Mouse (Mus musculus): Measurements from ENCODE around the gene Pde2a. TPM values are rescaled to one million over a fixed set of nuclear protein-coding genes. Genes with fewer than 3 reads are reported as not detected.
A peak's percentile ranks its signal among the peaks of the same experiment; 100 is the strongest.

The Pde2a gene
- polyA plus RNA-seq, 1 experiment, result 25.1 TPM

DNA sequence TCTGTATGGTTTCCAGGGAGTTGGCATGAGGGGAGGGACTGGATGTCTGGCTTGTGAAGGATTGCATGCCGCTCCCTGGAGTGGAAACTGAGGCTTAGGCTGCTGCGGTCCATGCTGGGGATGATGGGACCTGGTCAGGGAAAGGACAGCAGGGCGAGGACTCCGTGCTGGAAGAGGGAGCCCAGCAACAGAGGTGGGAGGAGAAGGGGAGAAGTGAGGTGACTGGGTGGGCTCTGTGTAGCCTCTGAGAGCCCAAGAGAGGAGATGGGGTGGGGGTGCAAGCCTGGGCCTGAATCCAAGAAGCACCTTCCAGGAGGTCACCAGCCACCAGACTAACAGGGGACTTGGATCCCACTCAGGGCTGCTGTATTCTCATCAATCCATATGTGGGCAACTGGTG, 34.8 kb downstream of the Pde2a start:
- no peak for DNase-seq (ENCODE audit: low read depth)
- TF ChIP-seq CTCF (IDR thresholded peaks at IDR 0.05; ENCODE audit: borderline replicate concordance, extremely low read depth, insufficient read depth, insufficient read length), result no peak
- no peak for TF ChIP-seq POLR2A (IDR thresholded peaks at IDR 0.05; ENCODE audit: borderline replicate concordance, extremely low read depth, insufficient read depth, insufficient read length, poor library complexity, severe bottlenecking)

DNA sequence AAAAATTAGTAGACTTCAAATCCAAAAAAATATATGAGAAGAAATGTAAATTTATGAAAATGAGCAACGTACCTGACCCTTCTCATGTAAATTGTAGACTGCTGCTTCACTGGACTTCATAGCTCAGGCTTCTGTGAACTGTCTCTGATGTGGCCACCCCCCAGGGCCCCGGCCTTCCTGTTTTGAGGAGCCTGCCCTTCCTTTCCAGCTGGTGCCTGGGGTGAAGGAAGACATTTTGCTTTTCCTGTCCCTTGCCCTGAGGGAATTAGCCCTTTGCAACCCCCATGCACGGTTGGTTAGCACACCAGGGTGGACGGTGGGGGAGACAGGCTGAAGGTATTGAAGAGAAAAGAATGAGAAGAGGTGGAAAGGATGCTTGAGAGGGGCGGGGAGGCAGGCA, 35.3 kb downstream of the Pde2a start:
- TF ChIP-seq CTCF (IDR thresholded peaks at IDR 0.05; ENCODE audit: borderline replicate concordance, extremely low read depth, insufficient read depth, insufficient read length) (no peak), POLR2A (IDR thresholded peaks at IDR 0.05; ENCODE audit: borderline replicate concordance, extremely low read depth, insufficient read depth, insufficient read length, poor library complexity, severe bottlenecking) (no peak)
- DNase-seq (ENCODE audit: low read depth), result no peak

DNA sequence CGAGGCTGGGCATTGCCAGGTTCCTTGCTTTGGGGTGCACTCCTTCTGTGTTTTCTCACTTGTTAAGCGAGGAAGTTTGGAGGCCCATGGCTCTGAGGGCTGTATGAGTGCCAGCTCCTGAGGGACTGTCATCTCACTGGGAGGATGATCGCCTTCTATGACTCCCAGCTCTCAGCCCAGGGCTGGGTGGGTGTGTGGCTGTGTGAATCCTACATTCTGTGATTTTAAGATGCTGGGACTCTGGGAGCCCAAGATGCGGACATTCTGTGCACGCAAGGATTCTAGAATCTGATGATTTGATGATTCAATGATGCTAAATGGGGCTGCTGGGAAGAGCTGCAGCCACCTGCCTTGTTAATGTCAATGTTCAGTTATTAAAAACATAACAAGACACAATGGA, 35.8 kb downstream of the Pde2a start:
- no peak for DNase-seq (ENCODE audit: low read depth)
- TF ChIP-seq POLR2A (IDR thresholded peaks at IDR 0.05; ENCODE audit: borderline replicate concordance, extremely low read depth, insufficient read depth, insufficient read length, poor library complexity, severe bottlenecking) (no peak), CTCF (IDR thresholded peaks at IDR 0.05; ENCODE audit: borderline replicate concordance, extremely low read depth, insufficient read depth, insufficient read length) (no peak)

DNA sequence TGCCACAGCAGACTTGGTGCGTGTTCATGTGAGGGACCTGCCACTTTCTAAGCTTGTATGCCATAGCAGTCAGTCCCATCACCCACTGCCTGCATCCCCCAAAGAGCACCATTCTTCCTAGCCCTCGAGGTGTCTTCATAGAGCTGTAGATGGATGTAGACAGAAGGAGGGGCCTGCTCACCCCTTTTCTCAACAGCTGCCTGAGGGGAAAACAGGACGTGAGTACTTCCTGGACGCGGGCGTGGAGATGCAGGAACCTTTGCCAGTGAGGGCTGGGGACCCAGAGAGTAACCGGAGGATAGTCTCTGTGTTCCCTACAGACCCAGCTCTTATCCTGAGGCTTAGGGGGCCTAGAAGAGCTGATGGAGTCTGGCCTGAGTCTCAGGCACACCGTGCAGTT, 36.3 kb downstream of the Pde2a start:
- TF ChIP-seq CTCF (IDR thresholded peaks at IDR 0.05; ENCODE audit: borderline replicate concordance, extremely low read depth, insufficient read depth, insufficient read length) (no peak), POLR2A (IDR thresholded peaks at IDR 0.05; ENCODE audit: borderline replicate concordance, extremely low read depth, insufficient read depth, insufficient read length, poor library complexity, severe bottlenecking) (no peak)
- DNase-seq (ENCODE audit: low read depth), result no peak

DNA sequence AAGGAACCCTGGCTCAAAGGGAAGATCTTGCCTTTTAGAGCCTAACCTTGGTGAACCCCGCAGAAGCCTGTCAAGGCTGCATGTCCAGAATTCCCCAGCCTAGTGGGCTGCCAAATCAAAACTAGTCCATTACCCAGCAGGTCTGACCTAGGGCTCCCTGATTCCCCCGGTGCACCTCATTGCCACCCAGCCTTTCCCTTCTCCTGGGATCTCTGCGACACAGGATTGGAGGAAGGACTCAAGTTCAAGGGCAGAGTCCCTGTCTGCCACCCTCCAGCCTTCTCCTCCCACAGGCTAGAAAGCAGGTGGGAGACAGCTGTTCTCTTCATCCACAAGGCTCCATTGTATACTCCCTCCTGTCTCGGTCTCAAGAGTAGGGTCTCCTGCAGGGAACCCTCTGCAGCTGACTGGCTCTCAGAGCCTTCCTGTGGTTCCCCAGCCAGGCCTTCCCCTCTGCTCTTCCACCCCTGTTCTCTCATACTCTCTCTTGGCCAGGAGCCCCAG, 36.8 kb downstream of the Pde2a start:
- no peak for DNase-seq (ENCODE audit: low read depth)
- no peak for TF ChIP-seq CTCF (IDR thresholded peaks at IDR 0.05; ENCODE audit: borderline replicate concordance, extremely low read depth, insufficient read depth, insufficient read length)
- TF ChIP-seq POLR2A (IDR thresholded peaks at IDR 0.05; ENCODE audit: borderline replicate concordance, extremely low read depth, insufficient read depth, insufficient read length, poor library complexity, severe bottlenecking), result no peak

DNA sequence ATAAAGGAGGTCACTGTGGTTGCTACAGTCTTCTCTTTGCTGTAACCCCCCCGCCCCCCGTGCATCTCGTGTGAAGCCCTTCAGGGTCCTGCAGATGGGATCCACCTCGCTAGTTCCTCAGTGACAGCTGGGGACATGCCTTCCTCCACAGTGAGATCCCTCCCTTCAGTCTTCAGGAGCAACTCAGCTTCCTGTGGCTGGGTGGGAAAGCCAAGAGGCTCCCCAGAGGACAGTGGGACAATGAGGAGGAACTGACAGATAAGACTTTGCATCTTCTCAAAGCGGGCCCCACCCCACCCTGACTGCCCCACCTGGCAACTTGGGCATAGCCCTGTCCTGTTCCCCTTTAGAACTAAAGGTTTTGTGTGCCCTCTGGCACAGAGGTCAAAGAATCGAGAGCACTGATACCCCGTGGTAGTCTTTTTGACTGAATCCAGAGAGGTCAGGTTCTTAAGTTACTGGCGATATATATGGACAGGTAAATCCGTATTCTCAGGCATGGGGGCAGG, 37.9 kb downstream of the Pde2a start:
- no peak for TF ChIP-seq CTCF (IDR thresholded peaks at IDR 0.05; ENCODE audit: borderline replicate concordance, extremely low read depth, insufficient read depth, insufficient read length)
- TF ChIP-seq POLR2A (IDR thresholded peaks at IDR 0.05; ENCODE audit: borderline replicate concordance, extremely low read depth, insufficient read depth, insufficient read length, poor library complexity, severe bottlenecking), result no peak
- no peak for DNase-seq (ENCODE audit: low read depth)

DNA sequence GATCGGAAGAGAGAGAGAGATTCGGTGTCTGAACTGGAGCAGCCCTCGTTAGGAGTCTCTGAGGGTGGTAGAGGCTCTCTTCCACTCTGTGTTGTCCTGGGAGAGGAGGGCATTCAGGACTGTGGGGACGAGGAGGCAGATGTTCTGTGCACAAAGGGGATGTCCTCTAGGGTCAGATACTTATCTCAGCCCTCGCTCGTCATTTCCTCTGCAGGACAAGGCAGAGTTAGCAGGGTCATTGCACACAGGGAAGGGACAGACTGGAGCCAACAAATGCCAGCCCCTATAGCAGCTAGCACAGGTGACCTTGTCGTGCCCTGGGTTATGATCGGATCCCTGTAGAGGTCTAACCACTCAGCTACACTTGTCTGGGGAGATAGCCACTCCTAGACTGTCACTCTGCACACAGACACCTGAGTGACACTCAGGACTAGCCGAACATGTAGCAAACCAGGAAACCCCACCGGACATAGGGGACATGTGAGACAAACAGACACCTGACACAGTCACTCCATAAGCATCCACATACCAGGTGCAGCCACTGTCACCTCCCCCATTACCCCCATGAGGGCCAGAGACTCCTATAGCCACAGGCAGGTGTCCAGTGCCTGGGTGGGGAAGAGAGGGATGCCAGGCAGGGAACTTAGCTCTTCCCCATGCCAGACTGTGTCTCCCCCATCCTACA, 38.6 kb downstream of the Pde2a start:
- no peak for TF ChIP-seq POLR2A (IDR thresholded peaks at IDR 0.05; ENCODE audit: borderline replicate concordance, extremely low read depth, insufficient read depth, insufficient read length, poor library complexity, severe bottlenecking)
- no peak for TF ChIP-seq CTCF (IDR thresholded peaks at IDR 0.05; ENCODE audit: borderline replicate concordance, extremely low read depth, insufficient read depth, insufficient read length)
- no peak for DNase-seq (ENCODE audit: low read depth)

DNA sequence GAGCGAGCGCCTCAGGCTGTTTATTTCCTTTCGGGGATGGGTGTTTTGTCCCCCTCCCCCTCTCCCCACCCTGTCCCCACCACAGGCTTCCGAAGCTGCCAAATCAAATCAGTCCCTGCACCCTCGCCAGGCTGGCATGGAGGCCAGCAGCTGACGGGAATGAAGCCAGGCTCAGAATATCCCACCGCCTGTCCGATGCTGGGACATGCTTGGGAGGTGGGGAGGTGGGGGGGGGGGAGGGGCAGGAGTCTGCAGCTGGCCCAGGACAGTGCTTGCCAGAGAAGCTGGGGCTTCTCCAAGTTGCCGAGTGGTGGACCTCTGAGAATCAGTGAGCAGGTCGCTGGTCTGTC, 39.1 kb downstream of the Pde2a start:
- DNase-seq (ENCODE audit: low read depth), result peak; percentile 89
- no peak for TF ChIP-seq POLR2A (IDR thresholded peaks at IDR 0.05; ENCODE audit: borderline replicate concordance, extremely low read depth, insufficient read depth, insufficient read length, poor library complexity, severe bottlenecking)
- no peak for TF ChIP-seq CTCF (IDR thresholded peaks at IDR 0.05; ENCODE audit: borderline replicate concordance, extremely low read depth, insufficient read depth, insufficient read length)

DNA sequence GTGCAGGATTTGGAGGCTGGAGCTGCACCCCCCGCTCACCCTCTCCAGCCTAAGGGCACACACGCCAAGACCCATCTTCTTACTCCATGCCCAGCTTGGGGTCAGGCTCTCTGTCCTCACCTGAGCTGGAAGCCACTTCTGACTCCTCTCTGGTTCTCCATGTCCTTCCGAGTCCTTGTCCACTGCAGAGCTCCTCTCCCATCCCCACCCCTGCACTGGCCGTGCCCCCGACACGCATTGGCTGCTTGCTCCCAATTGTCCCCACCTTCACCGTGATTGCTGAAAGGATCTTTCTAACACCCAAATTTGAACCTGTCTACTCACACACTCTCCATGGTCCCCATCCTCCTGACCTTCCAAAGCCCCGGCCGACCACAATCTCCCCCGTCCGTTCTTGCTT, 40.1 kb downstream of the Pde2a start:
- no peak for DNase-seq (ENCODE audit: low read depth)
- TF ChIP-seq POLR2A (IDR thresholded peaks at IDR 0.05; ENCODE audit: borderline replicate concordance, extremely low read depth, insufficient read depth, insufficient read length, poor library complexity, severe bottlenecking) (no peak), CTCF (IDR thresholded peaks at IDR 0.05; ENCODE audit: borderline replicate concordance, extremely low read depth, insufficient read depth, insufficient read length) (no peak)

DNA sequence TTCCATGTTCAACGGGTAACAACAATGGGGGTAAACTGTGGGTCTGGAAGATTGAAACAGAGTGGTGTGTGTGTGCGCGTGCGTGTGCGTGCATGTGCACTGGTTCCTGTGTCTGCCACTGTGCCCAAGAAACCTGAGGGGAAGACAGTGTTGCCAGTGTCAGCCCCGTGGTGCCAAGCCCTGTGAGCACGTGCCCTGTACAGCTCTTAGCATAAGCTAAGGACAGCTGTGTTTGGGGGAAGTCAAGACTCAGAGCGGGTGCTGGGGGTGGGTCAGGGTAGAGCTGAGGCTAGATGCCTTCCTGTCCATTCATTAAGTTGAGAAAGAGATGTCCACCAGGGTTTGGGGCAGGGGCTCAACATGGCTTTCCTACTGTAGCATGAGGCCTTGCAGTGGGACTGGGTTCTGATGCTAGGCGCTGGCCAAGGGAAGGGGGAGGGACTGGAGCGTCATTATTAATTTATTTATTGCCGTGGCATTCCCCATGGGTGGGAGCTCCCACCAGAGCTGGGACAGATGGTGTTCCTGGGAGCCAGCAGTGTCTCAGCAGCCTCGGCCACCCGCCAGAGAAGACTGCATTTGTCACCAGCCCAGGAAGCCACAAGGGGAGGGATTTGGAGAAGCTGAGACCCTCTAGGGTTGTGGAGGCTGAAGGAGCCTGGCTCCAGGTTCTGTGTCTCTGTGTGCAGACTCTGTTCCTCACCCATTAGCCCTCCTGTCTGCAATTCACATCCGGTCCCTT, 41.0 kb downstream of the Pde2a start:
- TF ChIP-seq CTCF (IDR thresholded peaks at IDR 0.05; ENCODE audit: borderline replicate concordance, extremely low read depth, insufficient read depth, insufficient read length) (no peak), POLR2A (IDR thresholded peaks at IDR 0.05; ENCODE audit: borderline replicate concordance, extremely low read depth, insufficient read depth, insufficient read length, poor library complexity, severe bottlenecking) (no peak)
- peak; percentile 81 for DNase-seq (ENCODE audit: low read depth)

DNA sequence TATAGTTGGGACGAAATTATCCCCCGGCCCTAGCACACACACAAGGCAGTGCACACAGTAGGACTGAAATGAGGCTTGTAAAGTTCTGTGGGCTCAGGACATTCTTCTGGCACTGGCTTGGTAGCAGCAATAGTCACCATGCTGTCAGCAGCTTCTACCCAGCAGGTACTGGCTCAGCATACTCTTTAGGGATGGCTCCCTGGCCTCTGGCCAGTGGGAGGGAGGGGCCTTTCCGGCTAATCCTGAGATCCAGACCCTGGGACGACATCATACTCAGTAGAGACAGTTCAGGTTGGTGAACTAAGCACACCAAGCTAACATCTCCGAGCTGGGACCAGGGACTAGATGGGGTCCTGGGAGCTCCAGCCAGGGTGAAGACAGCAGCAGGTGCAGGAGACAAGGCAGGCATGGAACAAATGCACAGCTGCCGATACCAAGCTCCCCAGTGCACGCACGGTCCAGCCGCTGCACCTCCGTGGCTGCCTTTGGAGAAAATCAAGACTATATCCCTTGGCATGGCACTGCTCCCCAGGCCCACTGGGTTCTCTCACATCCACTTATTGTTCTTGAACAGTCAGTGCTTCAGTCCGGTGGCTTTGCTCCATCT, 42.3 kb downstream of the Pde2a start:
- TF ChIP-seq POLR2A (IDR thresholded peaks at IDR 0.05; ENCODE audit: borderline replicate concordance, extremely low read depth, insufficient read depth, insufficient read length, poor library complexity, severe bottlenecking) (no peak), CTCF (IDR thresholded peaks at IDR 0.05; ENCODE audit: borderline replicate concordance, extremely low read depth, insufficient read depth, insufficient read length) (no peak)
- DNase-seq (ENCODE audit: low read depth), result peak; percentile 42
